Mouse (Mus musculus) cerebellum, postnatal 14 days (tissue): ENCODE data around the gene Crtc2.

Source experiments
- DNase-seq, 2 experiments: peaks; one replicate each; pipeline ENCODE4 v3.0.0; 2021; ENCODE audit warnings: mixed read lengths in 2 of 2

The Crtc2 gene

GRCm38 (mm10) chr3:90253653-90254418, at the start of gene Crtc2:
Crtc2 (plus strand) TSS chr3:90254163.
- DNase-seq: peak; percentile 95 to 96

DNA sequence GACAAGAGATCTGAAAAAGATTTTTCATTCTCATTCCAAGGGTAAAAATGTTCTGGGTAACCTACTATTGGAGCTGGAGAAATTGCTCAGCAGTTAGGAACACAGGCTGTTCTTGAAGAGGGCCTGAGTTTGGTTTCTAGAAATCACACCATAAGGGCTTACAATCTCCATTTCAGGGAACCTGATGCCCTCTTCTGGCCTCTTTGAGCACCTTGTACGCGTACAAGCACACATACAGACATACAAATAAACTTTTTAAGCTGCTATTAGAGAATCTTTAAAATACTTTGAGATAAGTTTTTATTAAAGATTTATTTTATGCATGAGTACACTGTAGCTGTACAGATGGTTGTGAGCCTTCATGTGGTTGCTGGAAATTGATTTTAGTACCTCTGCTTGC, 49.4 kb upstream of the Crtc2 start:
- no peak for DNase-seq

DNA sequence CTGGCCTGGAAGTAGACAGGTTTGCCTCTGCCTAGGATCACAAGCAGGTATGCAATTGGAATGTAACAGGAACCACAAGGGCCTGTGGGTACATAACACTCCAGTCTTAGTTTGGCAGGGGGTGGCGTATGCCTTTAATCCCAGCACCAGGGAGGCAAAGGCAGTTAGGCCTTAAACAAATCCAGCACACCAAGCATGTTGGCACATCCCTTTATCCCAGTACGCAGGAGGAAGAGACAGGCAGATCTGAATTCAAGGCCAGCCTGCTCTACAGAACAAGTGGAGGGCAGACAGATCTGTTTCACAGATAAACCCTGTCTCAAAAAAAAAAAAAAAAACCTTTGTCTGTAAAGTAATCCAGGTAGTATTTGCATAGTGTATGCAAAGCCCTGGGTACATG, 45.3 kb upstream of the Crtc2 start:
- DNase-seq: no peak

- DNase-seq: no peak
Measured at GRCm38 (mm10) chr3:90209908-90210566, 43.9 kb upstream of the Crtc2 start.

- DNase-seq: no peak
Measured at GRCm38 (mm10) chr3:90211475-90212398, 42.2 kb upstream of the Crtc2 start.

DNA sequence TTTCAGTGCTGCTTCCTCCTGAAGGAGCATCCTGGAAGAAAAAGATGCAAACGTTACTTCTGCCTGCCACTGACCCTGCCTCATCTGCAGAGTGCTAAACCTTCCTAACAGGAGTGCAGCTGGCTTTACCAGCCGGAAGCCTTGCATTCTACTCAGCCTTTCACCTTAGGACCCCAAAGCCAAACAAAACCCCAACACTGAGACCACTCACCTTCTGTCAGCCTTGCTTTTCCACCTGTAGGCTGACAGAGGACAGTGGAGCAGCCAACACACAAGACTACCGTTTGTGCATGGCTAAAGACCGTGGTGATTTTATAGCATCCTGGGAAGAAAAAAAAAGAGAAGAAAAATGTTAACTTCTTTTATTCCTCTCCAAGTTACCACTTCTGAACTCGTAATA, 41.2 kb upstream of the Crtc2 start:
- peak in 1 of 2 experiments; percentile 18 for DNase-seq

DNA sequence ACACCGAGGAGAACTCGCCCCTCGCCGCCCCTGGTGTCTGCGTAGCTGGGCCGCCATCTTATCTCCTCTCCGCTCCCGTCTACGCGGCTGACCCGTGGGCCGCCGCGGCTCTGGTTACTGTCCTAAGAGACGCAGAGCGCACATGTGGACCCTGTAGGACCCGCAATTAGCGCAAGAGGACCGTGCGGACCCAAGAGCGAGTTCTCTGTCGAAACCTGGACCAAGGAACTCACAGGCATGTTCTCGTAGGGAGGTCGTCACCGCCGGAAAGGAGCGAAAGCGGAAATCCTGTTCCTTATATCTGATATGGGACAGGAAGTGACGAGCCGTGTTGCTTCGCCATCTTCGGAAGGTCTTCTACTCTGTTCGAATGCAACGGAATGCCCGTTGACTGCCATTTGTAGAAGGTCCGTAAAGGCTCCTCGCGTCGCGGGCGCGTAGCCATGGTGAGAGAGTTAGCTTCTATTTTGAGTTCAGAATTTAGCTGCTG, 40.5 kb upstream of the Crtc2 start, which contains the start of the genes Rps27 and Rab13:
Gene Rps27 (minus strand): TSS at position 275 of the 490 bp plus-strand sequence.
Gene Rab13 (plus strand): TSS at position 319 of the 490 bp plus-strand sequence.
- peak; percentile 87 to 91 for DNase-seq

- DNase-seq: peak; percentile 42 to 51
Measured at GRCm38 (mm10) chr3:90213956-90214684, 39.8 kb upstream of the Crtc2 start.

GRCm38 (mm10) chr3:90215825-90216380, 38.1 kb upstream of the Crtc2 start:
- no peak for DNase-seq

GRCm38 (mm10) chr3:90220088-90220487, 33.9 kb upstream of the Crtc2 start:
- peak; percentile 77 to 78 for DNase-seq

DNA sequence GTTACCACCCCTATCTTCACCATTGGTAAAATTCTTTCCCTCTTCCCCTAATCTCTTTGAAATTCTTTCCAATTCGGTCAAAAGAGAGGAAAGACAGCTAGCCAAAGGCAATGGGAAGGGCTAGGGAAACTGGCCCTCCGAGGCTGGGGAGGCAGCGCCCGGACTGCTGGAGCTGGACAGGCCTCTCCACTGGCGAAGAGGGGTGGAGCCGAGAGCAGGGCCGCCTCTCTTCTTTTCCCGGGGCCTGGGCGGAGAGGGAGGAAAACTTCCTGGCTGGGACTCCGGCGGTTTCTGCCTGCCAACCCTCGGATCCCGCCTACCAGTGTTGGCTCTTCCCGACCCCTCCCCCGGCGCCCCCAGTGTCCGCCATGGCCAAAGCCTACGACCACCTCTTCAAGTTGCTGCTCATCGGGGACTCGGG, 33.4 kb upstream of the Crtc2 start:
- peak; percentile 58 to 61 for DNase-seq

- no peak for DNase-seq
Measured at GRCm38 (mm10) chr3:90221123-90221522, 32.8 kb upstream of the Crtc2 start.

DNA sequence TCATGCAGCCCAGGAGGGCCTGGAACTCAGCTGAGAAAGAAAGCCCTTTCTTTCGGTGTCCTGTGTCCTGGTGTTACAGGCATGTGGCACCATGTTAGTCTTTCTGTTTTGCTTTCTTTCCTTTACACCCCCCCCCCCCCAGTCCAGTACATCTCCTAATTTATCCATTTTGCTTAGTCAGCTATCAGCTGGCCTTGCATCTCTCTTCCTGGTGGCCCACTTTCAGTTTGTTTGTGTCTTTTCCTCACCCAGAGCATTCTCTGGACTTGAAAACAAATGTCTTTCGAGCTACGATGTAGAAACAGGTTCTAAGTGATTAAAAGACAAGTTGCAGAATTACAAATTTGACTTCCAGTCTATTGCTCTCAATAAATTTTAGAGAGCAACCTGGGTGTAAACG, 31.5 kb upstream of the Crtc2 start:
- no peak for DNase-seq

- no peak for DNase-seq
Measured at GRCm38 (mm10) chr3:90222941-90223340, 31.0 kb upstream of the Crtc2 start.

- no peak for DNase-seq
Measured at GRCm38 (mm10) chr3:90224331-90224730, 29.6 kb upstream of the Crtc2 start.

DNA sequence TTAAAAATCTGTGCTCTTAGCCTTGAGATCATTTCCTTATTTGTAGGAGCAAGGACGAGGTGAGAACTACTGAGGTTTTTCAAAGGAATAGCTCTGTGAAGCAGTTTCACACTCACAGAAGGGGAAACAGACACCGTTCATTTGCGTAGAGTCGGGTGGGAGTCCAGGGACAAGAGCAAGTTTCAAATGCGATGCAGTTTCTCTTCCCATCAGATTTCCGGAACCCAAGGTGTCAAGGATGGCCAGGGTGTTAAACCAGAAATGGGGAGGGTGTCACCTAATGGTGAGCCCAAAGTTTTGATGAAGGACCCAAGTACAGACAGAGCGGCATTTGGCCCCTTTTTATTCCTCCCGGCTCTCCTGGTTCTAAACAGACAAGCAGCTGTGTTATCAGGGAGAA, 22.9 kb upstream of the Crtc2 start:
- DNase-seq: no peak

GRCm38 (mm10) chr3:90231507-90232333, 22.2 kb upstream of the Crtc2 start, which contains the start of gene Jtb:
Jtb (plus strand) TSS chr3:90231597.
- peak; percentile 92 to 93 for DNase-seq

GRCm38 (mm10) chr3:90241251-90241650, 12.7 kb upstream of the Crtc2 start:
- no peak for DNase-seq

GRCm38 (mm10) chr3:90241669-90242358, 12.1 kb upstream of the Crtc2 start:
- DNase-seq: no peak
